Mouse (Mus musculus): ENCODE results near the gene Lalba. TPM values are rescaled to one million over a fixed set of nuclear protein-coding genes. Genes with fewer than 3 reads are reported as not detected.
"Not testable (repeated sequence)": the region's sequence is repeated elsewhere in the genome, so short reads cannot be mapped to it uniquely, and the experiment has no call there.

Lalba gene
- total and polyA plus RNA-seq, 3 experiments, result not detected

DNA sequence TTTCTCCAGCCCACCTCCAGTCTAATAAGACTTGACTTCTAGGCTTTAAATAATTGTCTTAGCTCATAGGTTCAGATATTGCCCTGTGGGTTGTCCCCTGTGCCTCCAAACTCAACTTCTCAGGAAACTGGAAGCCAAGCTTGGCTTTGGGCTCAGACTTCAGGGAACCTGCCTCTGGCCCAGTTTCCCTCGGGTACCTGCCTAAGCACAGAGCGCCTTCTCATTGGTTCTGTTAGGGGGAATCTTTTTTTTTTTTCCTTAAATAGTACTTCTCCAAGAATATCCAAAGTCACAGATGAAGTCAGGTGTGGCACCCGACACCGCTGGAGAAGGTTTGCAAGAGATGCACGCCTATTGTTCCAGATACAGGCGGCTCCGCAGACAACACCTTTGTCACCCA, 30.2 kb downstream of the Lalba start, which contains the start of gene Olfr281:
TSS of gene Olfr281 (plus strand) at position 301 of the 400 bp plus-strand sequence.
- H3K36me3 ChIP-seq (ENCODE audit: control insufficient read depth in 1 of 2, insufficient read depth in 2 of 2, low read length in 2 of 2), result no peaks in the 10 kb centered on the region
- no peak for TF ChIP-seq RAD21 (IDR thresholded peaks at IDR 0.05; ENCODE audit: low read depth, low read length)
- no peak within 1 kb of the TSS for H3K9ac ChIP-seq (ENCODE audit: control insufficient read depth, low read depth, low read length, poor library complexity, severe bottlenecking)
- no peak within 1 kb of the TSS for H3K27ac ChIP-seq (ENCODE audit: control insufficient read depth, low read depth, low read length)
- H3K9me3 ChIP-seq (replicated peaks; ENCODE audit: insufficient read depth, low read length), result no peaks in the 10 kb centered on the region
- H3K27me3 ChIP-seq (ENCODE audit: control insufficient read depth in 1 of 2, insufficient read depth in 2 of 2, low read length in 2 of 2), result peaks cover 2 to 11% of the 10 kb centered on the region in 2 experiments
- no peaks in the 10 kb centered on the region for H3K4me1 ChIP-seq (ENCODE audit: control insufficient read depth in 1 of 2, insufficient read depth in 2 of 2, low read length in 2 of 2)
- H3K4me3 ChIP-seq (ENCODE audit: control insufficient read depth in 1 of 2, insufficient read depth in 1 of 2, low read depth in 2 of 2, low read length in 2 of 2), result no peak within 1 kb of the TSS
- H3K79me2 ChIP-seq (ENCODE audit: control insufficient read depth, insufficient read depth, low read length, poor library complexity), result no peaks in the 10 kb centered on the region
- no peak for DNase-seq (ENCODE audit: low read depth, low spot score)

DNA sequence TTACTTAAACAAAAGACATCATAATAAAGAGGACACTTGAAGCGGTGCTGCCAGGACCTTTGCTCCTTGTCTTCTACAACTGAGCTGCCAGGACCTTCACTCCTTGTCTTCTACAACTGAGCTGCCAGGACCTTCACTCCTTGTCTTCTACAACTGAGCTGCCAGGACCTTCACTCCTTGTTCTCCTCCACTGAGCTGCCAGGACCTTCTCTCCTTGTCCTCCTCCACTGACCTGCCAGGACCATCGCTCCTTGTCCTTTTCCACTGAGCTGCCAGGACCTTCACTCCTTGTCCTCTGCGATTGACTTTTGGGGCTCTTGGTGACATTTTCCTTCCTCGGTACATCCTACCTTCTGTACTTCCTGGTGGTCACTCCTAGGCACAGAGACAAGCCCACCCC, 34.0 kb downstream of the Lalba start:
- Histone ChIP-seq H3K9me3 (replicated peaks; ENCODE audit: insufficient read depth, low read length) (no peaks in the 10 kb centered on the region), H3K79me2 (ENCODE audit: control insufficient read depth, insufficient read depth, low read length, poor library complexity) (no peaks in the 10 kb centered on the region), H3K4me3 (ENCODE audit: control insufficient read depth in 1 of 2, insufficient read depth in 1 of 2, low read depth in 2 of 2, low read length in 2 of 2) (no peak overlapping the region), H3K9ac (ENCODE audit: control insufficient read depth, low read depth, low read length, poor library complexity, severe bottlenecking) (no peak overlapping the region), H3K27ac (ENCODE audit: control insufficient read depth, low read depth, low read length) (no peak overlapping the region), H3K27me3 (ENCODE audit: control insufficient read depth in 1 of 2, insufficient read depth in 2 of 2, low read length in 2 of 2) (peaks cover 0 to 4% of the 10 kb centered on the region in 2 experiments; a peak in 2 of 4 replicates), H3K4me1 (ENCODE audit: control insufficient read depth in 1 of 2, insufficient read depth in 2 of 2, low read length in 2 of 2) (no peaks in the 10 kb centered on the region), H3K36me3 (ENCODE audit: control insufficient read depth in 1 of 2, insufficient read depth in 2 of 2, low read length in 2 of 2) (no peaks in the 10 kb centered on the region)
- DNase-seq (ENCODE audit: low read depth, low spot score), result peak; percentile 16
- TF ChIP-seq ZC3H11A (IDR thresholded peaks at IDR 0.05; ENCODE audit: low read depth, low read length) (no peak), KAT2A (conservative IDR thresholded peaks at IDR 0.05; ENCODE audit: low read depth, low read length) (no peak), CHD2 (IDR thresholded peaks at IDR 0.05; ENCODE audit: low read length) (no peak), MAZ (IDR thresholded peaks at IDR 0.05; ENCODE audit: low read depth, low read length) (no peak), E2F4 (IDR thresholded peaks at IDR 0.05; ENCODE audit: borderline replicate concordance, low read depth, low read length) (no peak), MXI1 (IDR thresholded peaks at IDR 0.05; ENCODE audit: low read depth, low read length) (no peak), ZKSCAN1 (IDR thresholded peaks at IDR 0.05; ENCODE audit: low read depth, low read length) (no peak), ZNF384 (IDR thresholded peaks at IDR 0.05; ENCODE audit: low read depth, low read length) (no peak), ETS1 (IDR thresholded peaks at IDR 0.05; ENCODE audit: low read depth, low read length) (no peak), POLR2A (IDR thresholded peaks at IDR 0.05; ENCODE audit: control insufficient read depth in 1 of 2, insufficient read depth in 1 of 2, low read depth in 1 of 2, low read length in 2 of 2, poor library complexity in 1 of 2) (no peak)

DNA sequence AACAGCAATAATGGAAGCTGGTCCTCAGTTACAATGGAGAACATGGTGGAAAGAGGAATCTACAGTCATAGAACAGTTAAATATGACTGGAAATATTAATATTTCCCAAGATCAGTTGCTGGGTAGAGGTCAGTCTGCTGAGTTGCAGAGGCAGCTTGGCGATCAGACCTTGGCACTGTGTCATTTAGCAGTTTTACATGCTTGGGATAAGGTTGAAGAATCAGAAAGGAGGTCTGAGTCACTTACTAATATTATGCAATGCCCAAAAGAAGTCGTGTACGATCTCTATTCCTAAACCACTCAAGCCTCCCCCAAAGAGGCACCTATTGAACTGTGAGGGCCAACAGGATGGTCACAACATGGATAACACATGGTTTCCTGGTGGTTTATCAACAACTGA, 38.0 kb downstream of the Lalba start:
- H3K9me3 ChIP-seq (replicated peaks; ENCODE audit: insufficient read depth, low read length), result no peaks in the 10 kb centered on the region
- H3K36me3 ChIP-seq (ENCODE audit: control insufficient read depth in 1 of 2, insufficient read depth in 2 of 2, low read length in 2 of 2), result no peaks in the 10 kb centered on the region
- no peak for TF ChIP-seq GATA1 (IDR thresholded peaks at IDR 0.05; ENCODE audit: low read depth, low read length)
- H3K27ac ChIP-seq (ENCODE audit: control insufficient read depth, low read depth, low read length), result no peak overlapping the region
- H3K79me2 ChIP-seq (ENCODE audit: control insufficient read depth, insufficient read depth, low read length, poor library complexity), result no peaks in the 10 kb centered on the region
- no peak overlapping the region for H3K9ac ChIP-seq (ENCODE audit: control insufficient read depth, low read depth, low read length, poor library complexity, severe bottlenecking)
- peaks cover 0 to 1% of the 10 kb centered on the region in 2 experiments; a peak in 1 of 4 replicates for H3K27me3 ChIP-seq (ENCODE audit: control insufficient read depth in 1 of 2, insufficient read depth in 2 of 2, low read length in 2 of 2)
- no peak for DNase-seq (ENCODE audit: low read depth, low spot score)
- no peak overlapping the region for H3K4me3 ChIP-seq (ENCODE audit: control insufficient read depth in 1 of 2, insufficient read depth in 1 of 2, low read depth in 2 of 2, low read length in 2 of 2)
- H3K4me1 ChIP-seq (ENCODE audit: control insufficient read depth in 1 of 2, insufficient read depth in 2 of 2, low read length in 2 of 2), result no peaks in the 10 kb centered on the region

DNA sequence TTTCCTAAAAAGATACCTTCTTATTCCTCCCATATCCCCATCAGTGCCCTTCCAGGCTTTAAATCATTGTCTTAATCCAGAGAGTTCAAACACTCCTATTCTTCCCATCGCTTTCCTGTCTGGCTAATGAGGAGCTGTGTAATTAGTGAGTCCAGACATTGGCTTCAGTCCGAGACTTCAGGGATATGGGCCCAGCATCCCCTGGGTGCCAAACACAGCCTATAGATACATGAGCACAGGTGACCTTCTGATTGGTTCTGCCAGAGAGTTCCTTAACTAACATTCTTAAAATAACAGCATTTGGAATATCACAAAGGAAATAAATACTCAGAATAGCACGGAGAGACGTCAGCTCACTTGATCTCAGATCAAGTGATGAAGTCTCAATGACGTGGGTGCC, 51.6 kb downstream of the Lalba start, which contains the start of gene Olfr282:
TSS of gene Olfr282 (plus strand) at position 301 of the 400 bp plus-strand sequence.
- not testable (repeated sequence) for H3K36me3 ChIP-seq (ENCODE audit: control insufficient read depth in 1 of 2, insufficient read depth in 2 of 2, low read length in 2 of 2); H3K4me3 ChIP-seq (ENCODE audit: control insufficient read depth in 1 of 2, insufficient read depth in 1 of 2, low read depth in 2 of 2, low read length in 2 of 2); DNase-seq (ENCODE audit: low read depth, low spot score); H3K9me3 ChIP-seq (replicated peaks; ENCODE audit: insufficient read depth, low read length); H3K4me1 ChIP-seq (ENCODE audit: control insufficient read depth in 1 of 2, insufficient read depth in 2 of 2, low read length in 2 of 2); H3K27ac ChIP-seq (ENCODE audit: control insufficient read depth, low read depth, low read length); H3K79me2 ChIP-seq (ENCODE audit: control insufficient read depth, insufficient read depth, low read length, poor library complexity); H3K9ac ChIP-seq (ENCODE audit: control insufficient read depth, low read depth, low read length, poor library complexity, severe bottlenecking)
- H3K27me3 ChIP-seq (ENCODE audit: control insufficient read depth in 1 of 2, insufficient read depth in 2 of 2, low read length in 2 of 2), result peaks cover 20 to 62% of the 10 kb centered on the region in 2 experiments
